Mouse (Mus musculus) natural killer cell, adult 2 months (primary cell): ENCODE measurements at regions not wholly inside any gene's neighbourhood (a gene's known extent, or its start where the extent isn't known, plus 50 kb on each side); places are given as distances from the start of the nearest gene placed in this dataset.

Experiments
- DNase-seq, 2 experiments: peaks; one replicate each; pipeline ENCODE4 v3.0.0; 2022; ENCODE audit warnings: low spot score in 2 of 2

GRCm38 (mm10) chr10:118501571-118501970, 60.7 kb downstream of the Ifng start:
- DNase-seq: peak in 1 of 2 experiments; percentile 60

- no peak for DNase-seq
Observed at GRCm38 (mm10) chr10:118504811-118505210, 64.0 kb downstream of the Ifng start.

DNA sequence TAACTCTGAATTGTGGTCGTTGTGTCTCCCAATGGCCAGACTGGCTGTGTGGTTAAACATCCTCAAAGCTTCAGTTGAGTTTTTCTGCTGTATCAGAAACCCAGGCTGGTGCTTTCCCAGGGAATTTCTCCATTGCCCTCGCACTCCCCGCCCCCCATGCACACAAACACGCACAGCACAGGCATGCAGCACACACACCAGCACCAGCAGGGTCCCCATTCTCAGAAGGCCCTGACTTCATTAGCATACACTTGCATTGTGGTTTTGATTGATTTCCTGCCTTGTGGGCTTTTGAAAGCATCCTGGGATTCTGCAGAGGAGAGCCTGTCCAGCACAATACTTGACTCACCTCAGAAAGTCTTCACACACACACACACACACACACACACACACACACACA, 65.3 kb downstream of the Ifng start:
- DNase-seq: peak in 1 of 2 experiments; percentile 24

DNA sequence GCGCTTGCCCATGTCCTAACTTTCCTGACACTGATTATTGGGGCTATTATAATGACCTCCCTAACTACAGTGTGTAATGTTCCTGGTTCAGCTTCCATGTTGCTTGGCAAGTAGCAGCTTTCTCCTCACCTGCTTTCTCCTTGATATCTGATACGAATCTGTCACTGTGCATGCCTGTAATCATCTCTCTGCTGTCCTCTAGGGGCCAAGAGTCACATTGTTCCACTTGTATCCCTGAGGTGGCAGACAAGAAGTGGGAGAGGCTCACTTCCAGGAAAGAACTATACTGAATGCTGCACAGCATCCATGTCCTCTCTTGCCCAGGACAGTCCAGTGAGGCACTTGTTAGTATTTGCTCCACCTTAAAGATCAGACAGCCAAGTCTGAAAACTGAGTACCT, 66.8 kb downstream of the Ifng start:
- DNase-seq: peak; percentile 30 to 45

- no peak for DNase-seq
Observed at GRCm38 (mm10) chr10:118516839-118517238, 76.0 kb downstream of the Ifng start.

- no peak for DNase-seq
Observed at GRCm38 (mm10) chr10:118517995-118518394, 77.1 kb downstream of the Ifng start.

DNA sequence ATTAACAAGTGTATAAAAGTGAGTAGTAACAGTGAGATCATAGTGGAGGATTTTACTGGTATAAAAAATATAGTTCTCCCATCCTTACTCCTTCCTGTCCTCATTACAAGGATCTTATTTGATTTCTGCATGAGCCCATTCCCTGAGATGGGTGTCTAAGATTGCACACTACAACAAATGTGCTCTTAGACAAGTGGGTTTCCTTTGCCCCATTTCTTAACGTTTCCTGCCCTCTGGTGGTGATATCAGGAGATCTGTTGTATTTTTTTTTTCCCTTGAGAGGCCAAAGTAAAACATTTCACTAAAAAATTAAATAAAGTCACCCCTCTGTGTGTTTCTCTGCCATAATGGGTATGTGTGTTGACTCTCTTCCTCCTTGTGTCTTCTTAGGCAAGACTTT, 105.1 kb downstream of the Ifng start:
- peak; percentile 34 to 41 for DNase-seq

DNA sequence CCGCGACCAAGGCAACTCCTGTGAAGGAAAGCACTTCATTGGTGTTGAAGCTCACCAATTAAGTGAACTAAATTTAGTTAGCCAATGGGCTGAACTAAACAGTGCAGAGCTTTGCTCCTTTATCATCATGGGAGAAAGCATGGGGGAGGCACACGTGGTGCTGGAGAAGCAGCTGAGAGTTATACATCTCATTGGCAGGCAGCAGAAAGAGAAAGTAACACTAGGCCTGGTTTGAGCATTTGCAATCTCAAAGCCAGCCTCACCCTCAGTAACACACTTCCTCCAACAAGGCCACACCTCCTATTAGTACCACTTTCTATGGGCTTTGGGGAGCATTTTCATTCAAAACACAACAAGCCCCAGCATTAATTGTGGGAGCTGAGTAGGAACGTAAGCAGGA, 109.4 kb downstream of the Ifng start:
- peak; percentile 40 to 64 for DNase-seq

- no peak for DNase-seq
Observed at GRCm38 (mm10) chr10:118558848-118559247, 118.0 kb downstream of the Ifng start.

- no peak for DNase-seq
Observed at GRCm38 (mm10) chr10:118564041-118564440, 123.2 kb downstream of the Ifng start.

GRCm38 (mm10) chr10:118564528-118565268, 123.9 kb downstream of the Ifng start:
- no peak for DNase-seq

DNA sequence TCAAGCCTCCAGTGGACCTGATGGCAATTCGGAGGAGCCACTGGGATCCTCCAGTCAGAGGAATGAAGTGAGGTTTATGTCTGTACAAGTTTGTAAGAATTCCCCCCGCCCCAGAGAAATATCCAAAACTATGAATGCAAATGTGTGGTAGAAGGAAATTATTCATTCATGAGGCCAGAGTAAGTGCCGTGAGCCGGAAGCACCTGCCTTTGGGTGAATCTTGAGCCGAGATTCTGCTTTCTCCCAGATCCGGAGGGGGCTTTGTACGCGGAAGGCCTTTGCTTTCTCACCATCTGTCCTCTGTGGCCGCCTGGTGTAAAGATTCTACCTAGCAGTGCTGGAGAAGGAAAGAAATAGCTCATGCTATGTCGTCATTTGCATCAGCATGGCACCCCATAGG, 127.8 kb downstream of the Ifng start:
- DNase-seq: no peak

DNA sequence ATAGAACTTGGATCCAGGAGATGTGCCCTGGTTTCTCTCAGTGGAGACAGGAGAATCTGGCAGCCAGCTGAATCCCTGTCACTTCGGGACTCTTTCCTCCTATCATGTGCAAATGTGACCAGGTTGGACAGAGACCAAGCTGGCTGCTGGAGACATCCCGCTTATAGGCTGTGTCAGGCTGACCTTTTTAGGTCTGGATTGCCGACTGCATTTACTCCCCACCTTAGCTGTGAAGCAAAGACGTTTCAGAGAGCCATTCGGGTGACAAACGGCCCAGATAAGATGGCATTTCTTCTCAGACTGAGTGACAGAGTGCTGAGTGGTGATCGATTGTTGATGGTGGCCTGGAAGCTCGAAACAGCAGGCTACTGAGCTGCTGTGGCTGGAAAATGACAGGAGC, 128.6 kb downstream of the Ifng start:
- no peak for DNase-seq

DNA sequence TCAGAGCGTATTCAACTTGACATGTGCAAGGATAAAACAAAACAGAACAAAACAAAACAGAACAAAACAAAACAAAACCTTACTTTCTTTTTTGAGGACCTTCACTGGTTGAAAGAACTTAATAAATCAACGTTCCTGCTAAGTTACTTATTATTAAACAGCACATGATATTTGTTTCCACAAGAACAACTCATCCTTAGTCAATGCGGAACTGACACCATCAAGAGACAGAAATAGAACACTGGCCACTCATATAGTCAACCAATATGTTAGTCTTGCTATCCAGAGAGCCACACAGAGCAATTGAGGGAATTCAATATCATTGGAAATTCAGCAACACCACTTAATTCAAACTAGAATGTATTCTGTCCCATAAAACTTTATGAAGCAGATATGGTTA, 132.4 kb downstream of the Ifng start:
- DNase-seq: no peak

DNA sequence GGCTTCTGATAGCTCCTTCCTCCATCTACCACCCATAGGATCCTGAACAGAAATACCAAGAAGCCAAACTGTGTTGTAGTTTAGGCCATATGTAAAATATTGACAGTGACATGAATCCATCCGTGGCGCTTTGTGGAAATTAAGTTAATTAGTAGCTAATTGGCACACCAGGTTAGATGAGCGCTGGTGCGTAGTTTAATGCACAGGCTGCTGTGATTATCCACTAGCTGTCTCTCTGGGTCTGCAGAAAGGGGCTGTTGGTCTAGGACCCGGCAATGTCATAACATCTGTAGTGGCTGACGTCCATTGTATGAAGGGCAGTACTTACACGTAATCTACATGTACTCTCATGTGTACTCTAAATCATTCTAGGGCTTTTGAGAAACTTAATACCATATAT, 134.7 kb downstream of the Ifng start:
- no peak for DNase-seq

GRCm38 (mm10) chr10:118581376-118581775, 140.5 kb downstream of the Ifng start:
- DNase-seq: no peak

- DNase-seq: no peak
Observed at GRCm38 (mm10) chr10:118585821-118586220, 145.0 kb downstream of the Ifng start.

- DNase-seq: no peak
Observed at GRCm38 (mm10) chr10:118588198-118588597, 147.4 kb downstream of the Ifng start.

DNA sequence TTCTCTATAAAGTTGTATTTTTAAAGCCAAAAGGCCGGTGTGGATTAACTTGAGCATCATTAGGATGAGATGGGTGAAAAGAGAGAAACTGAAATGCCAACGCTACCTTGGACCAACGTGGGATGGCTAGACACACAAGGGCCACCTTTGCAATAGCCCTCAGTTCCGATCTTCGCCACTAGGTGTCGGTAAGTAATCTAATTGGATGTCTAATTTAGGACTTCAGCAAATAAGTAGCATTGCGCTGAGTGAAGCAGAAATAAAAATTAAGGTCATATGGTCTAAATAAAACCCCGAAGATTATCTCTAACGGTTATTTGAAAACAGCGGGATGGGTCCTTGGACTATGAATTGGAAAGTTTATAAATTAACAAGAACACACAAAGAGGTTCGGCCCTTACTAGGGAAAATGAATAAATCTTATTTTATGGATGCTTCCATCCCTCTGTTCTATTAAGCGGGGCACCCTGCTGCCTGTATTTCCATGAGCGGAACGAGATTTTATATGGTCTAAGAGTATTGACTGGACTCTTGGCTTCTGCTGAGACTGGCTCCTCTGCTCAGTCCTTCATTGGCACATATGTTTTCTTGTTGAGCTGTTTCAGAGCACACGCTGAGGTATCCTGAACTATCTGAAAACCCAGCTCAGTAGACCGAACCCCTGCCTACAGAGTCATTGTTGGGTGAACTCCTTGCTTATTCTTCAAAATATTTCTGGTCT, 152.0 kb downstream of the Ifng start:
- DNase-seq: peak; percentile 77 to 81

DNA sequence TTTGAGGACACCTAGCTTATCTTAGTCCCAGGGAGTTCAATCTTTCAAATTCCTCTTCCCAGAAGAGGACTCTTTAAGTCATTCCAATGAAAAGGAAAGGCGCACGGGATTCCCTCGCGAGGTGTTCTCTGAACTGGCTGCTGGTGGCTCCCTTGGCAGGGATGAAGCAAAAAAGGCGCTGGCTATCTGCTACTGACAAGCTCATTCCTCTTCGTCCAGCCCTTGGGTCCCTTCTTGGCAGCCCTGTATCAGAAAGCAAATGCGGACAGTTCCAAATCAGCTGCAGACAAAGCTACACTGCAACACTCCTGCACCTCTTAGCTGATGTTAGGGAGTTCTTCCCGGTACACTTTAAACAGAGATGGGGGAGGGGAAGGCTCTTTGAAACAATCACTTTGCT, 155.4 kb downstream of the Ifng start:
- no peak for DNase-seq

DNA sequence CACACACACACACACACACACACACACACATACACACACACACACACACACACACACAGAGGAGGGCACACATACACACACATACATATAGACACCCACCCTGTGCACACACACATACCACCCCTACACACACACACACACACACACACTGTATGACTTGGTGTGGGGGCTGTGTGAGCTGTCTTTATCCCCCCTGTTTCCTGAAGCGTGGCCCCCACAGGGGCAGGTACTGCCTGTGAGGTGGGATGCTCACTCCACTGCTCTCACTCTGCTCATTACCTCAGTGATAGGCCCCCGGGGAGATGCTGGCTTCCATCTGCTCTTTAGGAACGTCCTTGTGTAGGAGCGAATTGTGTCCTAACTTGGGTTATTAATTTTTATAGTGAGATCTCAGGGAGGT, 157.7 kb downstream of the Ifng start:
- no peak for DNase-seq

DNA sequence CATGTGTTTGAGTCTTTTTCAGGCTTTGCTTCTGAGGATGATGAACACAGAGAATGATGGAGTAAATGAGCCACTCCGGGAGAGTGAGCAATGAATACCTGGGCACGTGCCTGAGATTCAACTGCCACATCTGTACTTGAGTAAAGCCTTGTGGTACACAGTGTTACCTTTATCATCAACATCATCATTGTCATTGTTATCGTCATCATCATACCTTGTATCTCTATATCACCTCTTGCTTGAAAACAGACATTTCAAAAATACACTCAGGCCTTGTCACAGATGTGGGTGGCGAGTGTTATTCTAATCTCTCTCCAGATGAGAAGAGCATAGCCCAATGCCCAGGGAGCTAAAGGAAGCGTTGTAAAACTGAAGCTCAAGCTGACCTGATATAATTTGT, 158.4 kb downstream of the Ifng start:
- peak; percentile 35 to 42 for DNase-seq

GRCm38 (mm10) chr10:118599610-118600009, 158.8 kb downstream of the Ifng start:
- DNase-seq: peak; percentile 43 to 60
